Mouse (Mus musculus) kidney, adult 11 months (tissue): ENCODE measurements around the gene Vrtn.

ENCODE experiments used
- DNase-seq: peaks from one replicate; pipeline ENCODE4 v3.0.0; 2022

Gene Vrtn

GRCm38 (mm10) chr12:84640654-84641053 is at the start of gene Vrtn:
Gene Vrtn (plus strand): TSS chr12:84641019.
- no peak for DNase-seq

DNA sequence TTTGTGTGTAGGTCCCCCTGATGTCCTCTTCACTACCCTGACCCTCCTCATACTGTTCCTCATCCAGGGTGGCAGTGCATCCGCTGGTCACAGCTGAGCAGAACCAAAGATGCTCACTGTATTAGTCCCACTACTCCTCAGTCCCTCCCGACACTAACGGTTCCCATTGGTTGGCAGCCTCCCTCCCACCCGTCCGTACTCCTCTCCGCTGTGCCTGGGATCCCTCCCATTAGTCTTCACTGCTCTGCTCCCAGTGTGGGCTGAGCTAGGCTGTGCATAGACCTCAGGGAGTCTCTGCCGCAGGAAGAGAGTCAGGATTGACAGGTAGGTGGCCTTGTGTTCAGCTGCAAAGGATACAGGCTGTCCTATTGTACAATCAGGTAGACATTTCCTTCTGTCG is 42.5 kb upstream of the Vrtn start:
- no peak for DNase-seq

- DNase-seq, result no peak
Observed at GRCm38 (mm10) chr12:84604001-84604400, 36.8 kb upstream of the Vrtn start.

- DNase-seq, result no peak
Observed at GRCm38 (mm10) chr12:84605860-84606259, 35.0 kb upstream of the Vrtn start.

GRCm38 (mm10) chr12:84611718-84612117 is 29.1 kb upstream of the Vrtn start:
- DNase-seq, result no peak

- peak; percentile 78 for DNase-seq
Observed at GRCm38 (mm10) chr12:84612518-84612917, 28.3 kb upstream of the Vrtn start.

DNA sequence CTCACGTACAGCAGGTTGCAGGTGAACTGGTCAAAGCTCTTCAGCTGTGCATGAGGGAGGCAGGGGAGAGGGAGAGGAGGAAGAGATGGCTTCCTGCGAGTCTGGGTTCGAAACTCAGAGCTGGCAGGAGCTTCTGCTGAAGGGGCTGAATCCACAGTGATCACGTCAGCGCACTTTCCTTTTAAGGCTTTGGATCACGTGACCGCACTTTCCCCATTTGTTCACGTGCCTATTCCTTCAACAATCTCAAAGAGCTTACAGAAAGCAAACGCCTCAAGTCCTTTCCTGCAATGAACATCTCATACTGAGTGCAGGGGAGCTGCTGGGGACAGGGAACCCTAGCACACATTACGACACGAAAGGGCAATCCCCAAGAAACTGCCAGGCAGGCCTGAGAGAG is 26.8 kb upstream of the Vrtn start:
- DNase-seq, result no peak

- DNase-seq, result no peak
Observed at GRCm38 (mm10) chr12:84614524-84614923, 26.3 kb upstream of the Vrtn start.

DNA sequence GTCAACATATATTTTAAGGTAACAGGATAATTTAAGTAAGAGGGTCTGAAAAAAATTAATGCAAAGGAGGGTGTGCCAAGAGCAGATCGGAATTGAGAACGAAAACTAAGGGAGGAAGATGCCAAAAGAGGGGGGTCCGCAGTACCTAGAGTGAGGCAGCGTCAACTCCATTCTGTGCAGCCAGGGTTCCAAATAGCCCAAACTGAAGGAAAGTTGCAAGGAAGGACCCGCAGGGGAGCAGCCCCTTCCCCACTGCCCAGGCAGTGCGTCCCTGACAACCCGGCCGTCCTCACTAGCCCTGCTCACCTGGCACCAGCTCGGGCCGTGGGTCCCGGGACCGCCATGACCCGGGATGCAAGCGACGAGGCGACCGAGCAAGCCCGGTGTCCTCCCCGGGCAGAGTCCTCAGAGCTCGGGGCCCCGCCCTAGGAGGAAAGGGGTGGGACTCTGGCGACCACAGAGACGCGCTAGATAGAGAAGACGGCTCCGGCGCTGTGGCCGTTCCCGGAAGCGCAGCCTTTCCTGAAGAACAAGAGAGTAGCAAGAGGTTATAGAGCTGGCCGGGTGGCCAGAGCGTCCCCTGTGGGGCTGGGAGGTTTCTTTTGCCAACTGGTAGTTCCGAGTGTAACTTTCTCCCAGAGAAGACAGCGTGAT is 23.7 kb upstream of the Vrtn start, which contains the start of gene Abcd4:
Gene Abcd4, minus strand, starts transcription at position 437 of the 654 bp plus-strand sequence.
- peak; percentile 97 for DNase-seq

DNA sequence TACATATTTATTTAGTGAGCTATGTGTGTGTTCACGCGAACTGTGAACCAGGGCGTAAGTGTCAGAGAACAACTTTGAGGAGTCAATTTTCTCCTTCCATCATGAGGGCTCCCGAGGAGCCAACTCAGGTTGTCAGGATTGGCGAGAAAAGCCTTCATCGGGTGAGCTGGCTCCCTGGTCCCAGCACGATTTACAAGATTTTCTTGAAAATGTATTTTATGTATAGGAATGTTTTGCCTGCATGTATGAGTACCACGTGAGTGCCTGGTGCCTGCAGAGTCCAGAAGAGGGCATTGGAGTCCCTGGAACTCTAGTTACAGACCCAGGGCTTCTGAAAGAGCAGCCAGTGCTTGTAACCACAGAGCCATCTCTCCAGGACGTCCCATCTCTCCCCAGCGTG is 23.2 kb upstream of the Vrtn start:
- peak; percentile 32 for DNase-seq

DNA sequence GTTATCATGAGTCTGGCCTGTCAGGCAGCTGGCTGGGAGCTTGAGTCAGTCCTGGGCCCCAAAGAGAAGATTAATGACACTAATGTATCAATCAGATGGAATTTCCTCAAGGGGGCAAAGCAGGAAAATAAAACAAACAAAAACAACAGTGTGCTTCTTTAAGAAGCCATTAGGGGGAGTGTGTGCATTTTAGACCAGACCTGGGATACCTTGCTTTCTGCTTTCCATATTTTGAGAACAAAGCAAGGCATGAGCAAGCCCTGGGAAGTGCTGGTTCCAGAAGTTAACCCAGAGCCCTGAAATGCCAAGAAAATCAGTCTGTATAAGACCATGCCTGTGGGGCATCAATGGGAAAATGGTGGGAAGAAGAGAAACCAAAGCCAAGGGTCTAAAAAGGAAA is 19.8 kb upstream of the Vrtn start:
- DNase-seq, result no peak

GRCm38 (mm10) chr12:84624601-84625000 is 16.2 kb upstream of the Vrtn start:
- DNase-seq, result no peak

- DNase-seq, result no peak
Observed at GRCm38 (mm10) chr12:84625116-84625515, 15.7 kb upstream of the Vrtn start.

DNA sequence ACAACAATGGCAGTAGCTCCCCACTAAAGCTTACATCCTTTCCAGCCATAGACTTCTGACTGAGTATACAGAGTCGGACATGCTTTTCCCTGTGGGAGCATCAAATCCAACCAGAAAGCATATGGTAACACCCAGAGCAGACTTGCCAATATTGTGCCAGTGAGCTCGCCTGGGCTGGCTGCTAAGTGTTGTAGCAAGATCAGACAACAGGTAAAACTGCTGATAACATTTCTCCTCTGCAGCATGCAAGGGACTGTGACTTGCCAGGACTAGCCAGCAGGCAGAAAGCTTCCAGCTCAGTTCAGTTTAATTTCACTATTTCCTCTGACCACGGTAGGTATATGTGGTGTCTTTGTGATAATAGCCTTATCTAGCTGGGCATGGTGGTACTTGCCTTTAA is 9.0 kb upstream of the Vrtn start:
- DNase-seq, result no peak

GRCm38 (mm10) chr12:84640253-84640652 is 566 bp upstream of the Vrtn start:
- no peak for DNase-seq

- DNase-seq, result no peak
Observed at GRCm38 (mm10) chr12:84650234-84650633, 9.4 kb downstream of the Vrtn start.

GRCm38 (mm10) chr12:84653912-84654311 is 13.1 kb downstream of the Vrtn start:
- DNase-seq, result peak; percentile 7

- DNase-seq, result no peak
Observed at GRCm38 (mm10) chr12:84670555-84670954, 29.7 kb downstream of the Vrtn start.

GRCm38 (mm10) chr12:84671646-84672045 is 30.8 kb downstream of the Vrtn start:
- no peak for DNase-seq

DNA sequence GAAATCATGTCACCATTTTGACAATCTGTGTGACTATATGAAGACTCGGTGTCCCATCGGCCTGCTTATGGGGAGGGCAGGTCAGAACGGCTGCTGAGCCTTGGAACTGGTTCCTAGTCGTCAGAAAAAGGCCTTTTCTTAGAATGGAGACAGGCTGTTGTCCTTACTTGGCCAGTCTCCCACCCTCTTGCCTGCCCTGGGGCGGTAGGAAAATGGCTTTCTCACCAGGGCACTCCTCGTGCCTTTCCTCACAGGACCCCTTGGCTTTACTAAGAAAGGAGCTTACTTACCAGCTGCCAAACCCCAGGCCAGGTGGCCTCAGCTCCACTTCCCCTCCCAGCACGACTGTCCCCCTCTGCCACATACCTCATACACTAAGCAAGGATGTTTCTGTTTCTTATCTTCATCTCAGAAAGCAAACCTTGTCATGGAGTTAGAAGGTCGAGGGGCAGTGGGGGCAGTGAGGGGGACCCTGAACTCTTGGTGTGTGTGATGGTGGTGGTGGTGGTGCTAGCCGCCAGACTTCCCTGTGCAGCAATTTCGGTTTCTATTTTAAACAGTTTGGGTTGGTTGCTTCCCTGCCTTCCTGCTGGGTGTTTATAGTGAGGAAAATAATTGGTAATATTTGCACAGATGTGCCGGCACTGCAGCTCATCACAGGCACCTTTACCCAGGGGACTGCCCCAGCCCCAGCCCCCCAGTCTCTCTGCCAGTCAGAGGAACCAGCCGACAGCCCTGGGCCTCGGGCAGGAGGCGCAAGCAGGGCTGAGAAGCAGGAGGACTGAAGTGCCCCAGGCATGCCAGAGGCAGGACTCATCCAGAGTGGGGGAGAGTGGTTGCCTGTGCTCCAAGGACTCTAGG is 34.1 kb downstream of the Vrtn start:
- no peak for DNase-seq

GRCm38 (mm10) chr12:84676011-84676410 is 35.2 kb downstream of the Vrtn start:
- no peak for DNase-seq

DNA sequence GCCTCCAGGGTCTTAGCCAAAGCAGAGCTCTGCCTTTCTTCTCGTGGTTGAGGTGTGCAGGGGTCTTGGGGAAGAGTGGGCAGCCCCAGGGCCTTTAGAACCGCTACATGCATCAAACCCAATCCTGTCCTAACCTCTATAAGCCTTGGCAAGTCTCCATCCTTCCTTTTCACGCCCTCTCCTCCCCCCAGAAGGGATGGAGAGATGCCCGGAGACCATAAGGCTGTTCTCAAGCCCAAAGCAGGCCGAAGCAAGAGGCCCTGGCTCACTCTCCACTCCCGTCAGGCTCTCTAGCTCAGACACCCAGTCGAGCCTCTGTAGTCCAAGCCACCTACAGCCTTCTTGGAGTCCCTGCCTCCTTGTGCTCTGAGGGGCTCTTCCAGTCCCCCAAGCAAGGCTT is 43.8 kb downstream of the Vrtn start:
- DNase-seq, result no peak

- DNase-seq, result no peak
Observed at GRCm38 (mm10) chr12:84686176-84686575, 45.4 kb downstream of the Vrtn start.

- DNase-seq, result no peak
Observed at GRCm38 (mm10) chr12:84687531-84687930, 46.7 kb downstream of the Vrtn start.
